Mouse (Mus musculus): Measurements from ENCODE around the gene Tysnd1.

DNA sequence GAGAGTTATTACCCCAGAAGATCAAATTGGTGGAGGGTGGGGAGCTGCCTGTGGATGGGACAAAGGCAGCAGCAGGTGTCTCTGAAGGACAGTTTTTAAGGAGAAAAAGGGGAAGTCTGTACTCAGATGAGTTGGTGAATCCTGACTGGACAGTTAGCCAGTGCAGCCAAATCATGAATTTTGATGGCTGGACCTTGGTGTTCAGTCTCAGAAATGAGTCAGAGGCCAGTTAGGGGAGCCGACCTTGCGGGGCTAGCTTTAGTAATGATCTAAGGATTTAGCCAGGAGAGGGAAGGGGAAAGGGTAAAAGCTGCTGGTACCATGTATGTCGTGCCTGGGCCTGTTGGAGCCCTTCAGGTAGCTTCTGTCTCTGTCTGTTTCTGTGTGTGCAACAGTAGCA is 18.3 kb downstream of the Tysnd1 start:
- TF ChIP-seq NRF1 (IDR thresholded peaks at IDR 0.05; ENCODE audit: insufficient read depth, low read depth, low read length, poor library complexity, severe bottlenecking) (no peak), CTCF (IDR thresholded peaks at IDR 0.05 in 2 of 3, conservative IDR thresholded peaks at IDR 0.05 in 1 of 3; ENCODE audit: control insufficient read depth in 1 of 3, insufficient read depth in 1 of 3, low read depth in 2 of 3, low read length in 3 of 3, poor library complexity in 1 of 3, severe bottlenecking in 1 of 3) (no peak), POLR2A (IDR thresholded peaks at IDR 0.05; ENCODE audit: control insufficient read depth in 1 of 2, insufficient read depth in 1 of 2, low read depth in 1 of 2, low read length in 2 of 2, poor library complexity in 1 of 2) (no peak), EP300 (IDR thresholded peaks at IDR 0.05; ENCODE audit: low read depth in 1 of 2, low read length in 2 of 2) (no peak), SIN3A (IDR thresholded peaks at IDR 0.05; ENCODE audit: low read length) (no peak)
